Mouse (Mus musculus) erythroblast, embryonic 14.5 days (primary cell): Measurements from ENCODE around the gene Phb.

Experiments
- GATA1 ChIP-seq: IDR thresholded peaks from 2 replicates; pipeline ENCODE4 v1.6.1; 2012; ENCODE audit warnings: low read length, inconsistent platforms, mixed read lengths
- TAL1 ChIP-seq: IDR thresholded peaks from 3 replicates; pipeline ENCODE4 v1.6.1; 2012; ENCODE audit warnings: low read length, inconsistent platforms, mixed read lengths

- TF ChIP-seq GATA1 (no peak), TAL1 (no peak)
Observed at GRCm38 (mm10) chr11:95635030-95635429, 31.7 kb upstream of the Phb start.
